Mouse (Mus musculus): ENCODE results near the gene Eng.

Eng gene

DNA sequence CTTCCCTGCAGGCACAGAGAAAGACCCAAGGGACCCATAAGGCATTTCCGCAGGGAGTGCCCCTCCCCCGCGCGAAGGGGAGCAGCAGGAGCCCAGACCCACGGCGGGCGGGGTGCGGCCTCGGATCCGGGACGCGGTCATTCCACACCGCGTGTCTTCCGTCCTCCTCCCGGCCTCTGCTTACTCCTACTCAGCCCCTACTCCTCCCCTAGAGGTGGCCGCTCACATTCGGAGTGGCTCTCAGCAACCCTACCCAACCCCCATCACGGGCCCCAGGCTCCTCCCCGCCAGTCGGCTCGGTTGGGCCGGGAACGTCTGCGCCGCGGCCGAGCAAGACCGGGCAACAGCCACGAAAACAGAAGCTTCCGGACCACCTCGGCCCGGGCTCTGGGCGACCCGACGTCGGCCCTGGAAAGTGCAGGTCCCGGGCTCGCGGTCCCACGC, 65.7 kb downstream of the Eng start:
- DNase-seq = peak; percentile 71

- peak; percentile 95 for DNase-seq
These were observed 66.2 kb downstream of the Eng start for GRCm38 (mm10) chr2:32712586-32712933.

DNA sequence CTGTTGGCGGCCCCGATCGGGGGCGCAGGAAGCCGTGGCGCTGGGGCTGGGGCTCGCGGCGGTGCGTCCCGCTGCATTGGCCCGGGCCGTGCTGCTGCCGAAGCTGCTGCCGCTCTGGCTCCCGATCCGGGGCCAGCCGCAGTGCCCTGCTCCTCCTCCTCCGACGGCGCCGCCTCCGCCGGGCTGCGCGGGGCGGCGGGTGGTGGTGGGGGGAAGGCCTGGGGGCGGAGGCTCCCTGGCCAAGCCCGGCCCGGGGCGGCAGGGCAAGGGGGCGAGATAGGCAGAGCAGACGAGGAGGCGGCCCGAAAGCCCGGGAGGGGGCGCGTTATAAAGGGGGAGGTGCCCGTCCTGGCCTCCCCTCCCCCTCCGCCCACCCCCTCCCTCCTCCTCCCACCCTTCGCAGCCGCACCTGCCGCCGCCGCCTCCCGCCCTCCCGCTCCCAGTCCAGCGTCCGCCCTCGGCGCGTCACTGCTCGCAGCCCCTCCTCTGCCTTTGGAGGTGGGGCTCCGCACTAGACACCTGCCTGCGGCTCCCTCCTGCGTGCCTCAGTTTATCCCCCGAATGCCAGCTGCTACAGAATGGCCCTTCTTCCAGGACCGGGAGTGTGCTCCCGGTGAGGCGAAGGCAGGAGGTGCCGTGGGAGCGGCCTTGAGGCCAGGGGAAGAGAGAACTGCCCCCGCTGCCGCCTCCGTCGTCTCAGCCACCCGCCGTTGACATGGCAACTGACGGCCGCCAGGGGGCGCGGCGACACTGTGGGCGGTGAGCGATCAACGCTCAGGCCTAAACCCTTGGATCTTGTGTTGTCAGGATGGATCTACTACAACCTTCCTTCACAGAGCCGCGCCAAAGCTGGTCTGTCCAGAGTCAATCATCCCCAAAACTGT, 66.8 kb downstream of the Eng start, which contains the start of gene Cdk9:
TSS of gene Cdk9 (minus strand) at position 143 of the 884 bp plus-strand sequence.
- DNase-seq = peak; percentile 94

DNA sequence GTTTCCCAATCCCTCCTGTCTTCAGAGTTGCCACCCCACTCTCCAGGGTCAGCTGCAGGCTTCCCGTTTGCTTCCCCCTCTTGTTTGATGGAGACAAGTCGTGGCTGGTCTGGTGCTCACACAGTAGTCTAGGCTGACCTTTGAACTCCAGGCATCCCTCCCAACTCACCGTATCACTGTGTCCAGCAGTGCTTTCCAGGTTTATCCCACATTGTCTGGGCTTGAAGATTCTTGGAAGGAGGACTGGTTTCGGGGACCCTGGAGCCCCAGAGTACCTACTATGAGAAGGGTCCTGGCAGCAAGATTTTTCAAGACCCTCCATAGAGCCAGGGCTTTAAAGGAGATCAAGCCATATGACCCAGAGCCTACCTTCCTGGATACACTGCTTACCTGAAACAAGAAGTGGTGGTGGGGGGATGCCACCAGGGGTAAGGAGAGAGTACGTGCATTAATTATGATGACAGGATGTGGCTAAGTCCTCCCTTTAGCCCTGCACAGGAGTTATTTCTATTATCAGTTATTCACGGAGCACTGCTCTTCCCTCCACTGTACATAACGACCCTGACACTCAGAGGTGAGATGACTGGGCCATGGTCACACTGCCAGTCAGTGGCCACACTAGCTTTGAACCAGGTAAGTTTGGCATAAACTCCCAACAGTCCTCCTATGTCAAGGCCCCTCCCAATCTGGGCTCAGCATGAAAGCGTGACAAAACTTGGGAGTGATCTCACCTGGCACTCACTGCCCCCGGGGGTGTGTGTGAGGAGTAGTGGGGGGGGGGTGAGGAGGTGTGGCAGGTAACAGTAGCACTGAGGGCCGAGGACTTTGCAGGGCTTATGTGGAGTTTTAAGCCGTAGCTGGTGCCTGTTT, 68.0 kb downstream of the Eng start:
- DNase-seq = peak; percentile 18

DNA sequence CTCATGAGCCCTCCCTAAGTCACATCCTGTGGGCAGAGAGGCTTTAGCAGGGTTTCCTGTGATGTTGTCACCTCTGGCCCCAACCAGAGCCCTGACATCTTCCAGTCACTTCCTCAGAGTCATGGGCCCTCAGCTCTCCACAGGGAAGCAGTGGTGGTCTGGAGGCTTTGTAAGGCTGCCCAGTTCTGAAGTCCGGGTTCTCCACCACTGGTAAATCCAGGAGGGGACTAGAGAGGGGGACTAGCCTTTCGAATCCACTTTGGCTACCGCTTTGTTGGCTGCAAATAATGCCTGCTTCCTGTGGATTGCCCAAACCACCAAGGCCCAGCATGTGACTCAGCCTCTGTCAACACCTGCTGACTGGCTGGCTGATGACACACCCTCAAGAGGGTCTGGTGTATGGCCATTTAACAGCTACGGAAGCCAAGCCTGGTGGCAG, 68.6 kb downstream of the Eng start:
- peak; percentile 79 for DNase-seq

DNA sequence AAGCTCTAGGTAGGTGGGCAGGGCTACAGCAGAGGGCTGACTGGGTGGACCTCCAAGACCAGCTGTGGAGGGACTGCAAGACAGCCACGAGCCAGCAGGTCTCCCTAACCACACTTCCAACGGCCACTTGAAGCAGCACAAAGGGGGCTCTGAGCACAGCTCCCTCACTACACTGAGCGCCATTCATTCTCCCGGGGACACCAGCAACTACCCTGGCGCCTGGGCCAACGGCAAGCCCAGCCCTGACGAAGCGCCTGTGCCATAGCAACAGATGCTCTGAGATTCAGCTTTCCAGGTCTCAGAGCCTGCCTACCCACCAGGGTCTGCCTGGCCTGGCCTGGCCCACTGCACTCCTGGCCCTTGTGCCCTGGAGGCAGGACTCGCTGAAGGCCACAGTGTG, 72.4 kb downstream of the Eng start:
- DNase-seq = no peak

DNA sequence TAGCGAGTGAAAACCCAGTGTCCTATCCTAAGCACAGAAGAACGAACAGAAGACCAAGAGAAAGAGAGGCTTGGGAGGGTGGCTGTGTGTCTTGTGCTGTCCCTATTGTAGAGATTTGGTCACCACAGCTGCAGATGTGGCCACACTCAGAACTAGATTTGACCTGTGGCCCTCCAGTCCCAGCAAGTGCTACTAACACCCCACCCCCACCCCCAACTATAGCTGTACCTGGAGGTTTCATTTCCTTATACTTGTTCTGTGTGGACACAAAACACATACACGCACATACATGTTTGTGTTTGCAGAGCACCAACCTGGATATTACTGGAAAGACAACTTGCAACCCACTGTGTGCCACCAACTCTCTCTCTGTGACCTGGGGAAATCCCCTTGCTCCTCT, 73.7 kb downstream of the Eng start:
- DNase-seq = no peak

DNA sequence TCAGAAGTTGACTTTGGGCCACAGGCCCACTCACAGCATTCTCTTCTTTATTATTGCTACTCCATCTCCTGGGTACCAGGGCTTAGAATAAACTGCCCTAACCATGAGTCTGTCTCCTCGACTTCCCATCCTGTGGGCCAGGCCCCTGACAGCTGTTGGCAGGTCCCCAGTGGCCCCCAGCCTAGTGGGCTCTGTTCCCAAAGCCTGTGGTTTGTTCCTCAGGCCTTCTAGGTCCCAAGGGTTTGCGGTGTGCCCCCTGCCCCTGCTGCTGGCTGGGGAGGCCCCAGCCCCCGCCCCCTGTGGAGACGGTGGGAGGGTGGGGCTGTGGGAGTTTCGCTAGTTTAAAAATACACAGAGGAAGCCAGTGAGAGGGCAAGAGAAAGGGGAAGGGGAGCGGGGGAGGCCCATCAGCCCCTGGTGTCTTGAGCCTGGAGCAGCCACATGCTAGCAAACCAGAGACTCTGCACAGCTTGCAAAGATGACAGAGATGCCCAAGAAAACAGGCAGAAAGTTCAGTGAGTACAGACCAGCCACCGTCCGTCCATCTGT, 74.4 kb downstream of the Eng start, which contains the start of gene Sh2d3c:
TSS of gene Sh2d3c (plus strand) at position 375 of the 549 bp plus-strand sequence.
- peak; percentile 64 for DNase-seq

DNA sequence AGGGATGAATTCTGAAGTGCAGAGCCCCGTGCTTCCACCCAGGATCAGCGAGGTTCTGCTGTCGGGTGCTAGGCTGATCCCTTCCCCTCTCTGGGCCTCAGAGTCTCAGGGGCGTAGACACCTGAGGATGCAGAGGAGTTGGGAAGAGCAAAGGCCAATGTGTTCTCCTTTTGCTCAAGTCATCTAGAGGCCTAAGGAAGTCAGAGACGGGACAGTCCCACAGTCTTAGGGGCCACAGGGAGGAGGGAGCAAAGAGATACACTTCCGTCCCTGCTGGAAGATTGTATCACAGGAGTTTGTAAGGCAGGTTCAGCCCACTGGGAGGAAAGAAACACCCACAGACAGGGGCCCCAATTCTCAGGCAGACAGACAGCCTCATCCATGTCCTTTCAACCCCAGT, 75.7 kb downstream of the Eng start:
- DNase-seq = no peak

- no peak for DNase-seq
These were observed 76.2 kb downstream of the Eng start for GRCm38 (mm10) chr2:32722581-32722980.

DNA sequence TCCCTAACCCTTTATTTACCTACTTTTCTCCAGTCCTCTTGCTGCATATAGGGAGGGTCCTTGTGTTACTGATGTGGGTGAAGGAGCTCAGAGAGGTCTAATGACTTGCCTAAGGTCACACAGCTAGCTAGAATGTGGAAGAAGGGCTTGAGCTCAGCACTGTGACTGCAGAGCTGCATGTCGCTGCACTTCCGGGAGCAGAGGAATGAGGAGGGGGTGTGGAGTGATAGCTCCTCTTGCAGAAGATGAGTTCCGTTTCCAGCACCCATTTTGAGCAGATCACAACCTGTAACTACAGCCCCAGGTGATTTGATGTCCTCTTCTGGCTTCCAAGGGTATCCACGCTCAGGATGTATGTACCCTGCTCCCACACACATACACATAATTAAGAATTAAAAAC, 77.8 kb downstream of the Eng start:
- no peak for DNase-seq

GRCm38 (mm10) chr2:32724832-32725790, 78.7 kb downstream of the Eng start:
- DNase-seq = no peak

GRCm38 (mm10) chr2:32727435-32727834, 81.0 kb downstream of the Eng start:
- peak; percentile 99 for DNase-seq

- DNase-seq = peak; percentile 70
These were observed 82.1 kb downstream of the Eng start for GRCm38 (mm10) chr2:32728463-32728862.

GRCm38 (mm10) chr2:32729547-32729946, 83.2 kb downstream of the Eng start:
- no peak for DNase-seq

GRCm38 (mm10) chr2:32730854-32731253, 84.5 kb downstream of the Eng start:
- no peak for DNase-seq

DNA sequence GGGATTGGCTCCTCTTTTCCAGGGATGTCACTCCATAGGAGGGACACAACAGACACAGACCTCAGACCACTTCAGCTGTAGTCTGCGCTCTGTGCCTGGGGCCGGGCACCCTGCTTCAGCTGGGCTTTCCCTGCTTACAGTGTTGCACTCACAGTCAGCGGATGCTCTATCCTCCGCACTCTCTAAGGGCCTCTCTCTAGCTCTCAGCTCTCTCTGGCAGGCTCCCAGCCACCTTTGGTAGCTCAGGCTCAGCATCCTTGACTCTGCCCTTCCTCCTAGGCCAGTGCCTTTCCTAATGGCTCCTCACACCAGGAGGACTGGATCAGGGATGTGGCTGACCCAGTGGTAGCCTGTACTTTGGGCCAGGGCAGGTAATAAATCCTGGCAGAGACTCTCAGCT, 85.5 kb downstream of the Eng start:
- no peak for DNase-seq
